Mouse (Mus musculus): ENCODE results near the gene Trappc3.

Gene Trappc3

DNA sequence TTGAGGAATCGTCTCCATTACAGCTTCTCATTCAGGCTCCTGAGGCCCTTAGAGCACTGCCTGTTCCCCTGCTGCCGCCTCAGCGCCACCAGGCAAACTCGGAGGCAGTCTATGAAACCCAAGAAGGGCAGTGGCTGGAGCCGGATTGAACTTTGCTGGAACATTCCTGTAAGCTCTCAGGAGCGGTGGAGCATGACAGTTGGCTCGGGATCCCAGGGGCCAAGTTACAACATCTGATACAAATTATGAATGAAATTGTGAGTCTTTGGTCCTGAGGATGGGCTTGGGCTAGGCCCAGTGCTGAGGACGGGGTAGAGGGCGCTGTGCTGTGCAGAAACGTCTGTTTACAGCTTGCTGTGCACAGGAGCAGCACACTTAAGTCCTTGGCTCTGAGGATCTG is 52.3 kb downstream of the Trappc3 start:
- DNase-seq = no peak

- peak; percentile 62 for DNase-seq
These were observed 53.8 kb downstream of the Trappc3 start for GRCm38 (mm10) chr4:126315931-126316330.

- DNase-seq = no peak
These were observed 54.4 kb downstream of the Trappc3 start for GRCm38 (mm10) chr4:126316443-126317040.

DNA sequence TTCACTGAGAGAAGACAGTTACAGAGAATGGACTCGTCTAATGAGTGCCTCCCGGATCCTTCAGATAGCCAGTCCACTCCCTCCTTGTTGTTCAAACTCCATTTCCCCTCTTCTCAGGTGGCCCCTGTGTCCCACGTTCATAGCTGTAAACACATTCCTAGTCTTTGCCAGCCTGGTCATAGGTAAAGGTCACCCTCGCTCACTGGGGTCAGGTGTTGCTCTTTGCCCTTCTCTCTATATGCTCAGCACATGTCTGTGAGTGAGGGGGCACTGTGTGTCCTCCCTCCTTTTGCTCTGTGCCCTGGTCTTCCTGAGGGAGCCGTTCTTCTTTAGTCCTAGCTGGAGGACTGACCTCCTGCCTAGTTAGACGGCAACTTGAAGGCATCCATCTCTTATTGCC is 57.7 kb downstream of the Trappc3 start:
- DNase-seq = no peak

DNA sequence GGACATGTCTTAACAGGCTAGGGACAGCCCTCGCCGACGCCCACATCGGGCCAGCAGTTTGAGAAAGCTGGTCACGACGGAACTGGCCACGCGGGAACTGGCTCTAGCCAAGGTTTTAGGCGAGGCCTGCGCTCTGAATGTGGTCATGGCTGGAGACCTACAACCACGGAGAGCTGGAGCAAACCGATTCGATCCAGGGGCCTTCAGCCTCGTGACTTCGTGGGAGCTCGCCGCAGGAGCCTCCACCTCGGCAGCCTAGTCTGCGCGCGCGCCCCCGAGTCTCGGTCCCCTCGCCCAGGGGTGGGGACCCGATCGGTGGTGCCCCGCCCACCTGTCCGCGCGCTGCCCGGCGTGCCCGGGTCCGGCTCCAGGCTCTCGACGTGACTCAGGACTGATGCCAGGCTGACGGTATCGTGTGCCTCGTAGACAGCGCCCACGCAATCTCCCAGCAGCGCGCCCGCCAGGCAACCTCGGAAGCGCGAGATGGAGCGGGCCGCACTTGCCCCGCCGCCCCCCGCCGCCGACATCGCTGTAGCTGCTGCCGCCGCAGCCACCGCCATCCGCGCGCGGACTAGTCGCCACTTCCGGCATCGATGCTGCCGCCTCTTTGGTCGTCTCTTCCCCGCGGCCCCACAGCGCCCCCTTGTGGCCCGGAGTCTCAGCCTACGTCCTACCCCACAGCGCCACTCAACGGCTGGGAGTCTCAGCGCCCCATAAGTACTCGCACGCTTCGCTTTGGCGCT is 59.2 kb downstream of the Trappc3 start, which contains the start of gene Adprhl2:
Gene Adprhl2, minus strand, starts transcription at position 593 of the 743 bp plus-strand sequence.
- DNase-seq = peak; percentile 97

- no peak for DNase-seq
These were observed 59.9 kb downstream of the Trappc3 start for GRCm38 (mm10) chr4:126321854-126322511.

DNA sequence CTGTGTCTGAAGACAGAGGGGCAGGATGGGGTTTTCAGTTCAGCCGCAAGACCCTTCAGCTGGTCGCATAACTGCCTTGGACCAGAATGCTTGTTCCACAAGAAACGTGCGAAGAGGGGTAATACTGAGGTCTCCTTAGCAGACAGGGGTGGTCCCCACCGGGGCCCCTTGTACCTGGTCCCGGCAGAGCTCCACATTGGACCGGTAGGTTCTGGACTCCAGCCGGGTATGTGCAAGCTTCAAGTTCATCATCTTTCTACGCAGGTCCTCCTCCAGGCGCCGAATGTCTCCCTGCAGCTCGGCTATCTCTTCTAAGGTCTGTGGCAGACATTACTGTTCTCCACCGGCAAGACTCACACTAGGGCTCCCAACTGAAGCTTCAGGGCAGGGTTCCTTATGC is 60.5 kb downstream of the Trappc3 start:
- DNase-seq = no peak

- DNase-seq = no peak
These were observed 62.7 kb downstream of the Trappc3 start for GRCm38 (mm10) chr4:126324861-126325260.

DNA sequence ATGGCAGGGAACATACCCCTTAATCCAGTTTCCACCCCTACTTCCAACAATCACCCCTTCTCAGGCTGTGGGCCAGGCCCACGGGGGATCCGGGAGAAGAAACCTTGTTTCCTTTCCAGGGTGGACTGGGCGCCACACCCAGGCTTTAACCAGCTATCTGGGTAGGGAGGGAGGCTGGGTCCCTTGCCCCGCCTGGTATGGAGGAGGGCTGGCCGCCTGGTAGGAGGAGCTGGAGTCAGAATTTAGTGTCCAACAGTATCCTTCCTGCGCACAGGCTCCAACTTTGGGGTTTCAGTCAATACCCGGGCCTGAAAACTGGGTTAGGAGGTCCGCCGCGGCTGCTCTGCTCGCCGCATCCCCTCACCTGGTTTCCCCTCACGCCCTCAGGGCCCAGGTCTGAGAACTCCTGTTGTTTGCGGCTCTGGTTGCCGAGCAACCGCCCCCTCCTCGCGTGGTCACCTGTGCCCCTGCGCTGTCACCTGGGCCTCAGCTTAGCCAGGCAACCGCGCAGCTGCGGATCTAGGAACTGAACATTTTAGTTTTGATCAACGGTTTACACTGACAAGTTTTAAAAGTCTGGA is 63.2 kb downstream of the Trappc3 start, which contains the start of gene Tekt2:
Gene Tekt2, minus strand, starts transcription at position 408 of the 581 bp plus-strand sequence.
- peak; percentile 32 for DNase-seq

Data from lung, postnatal 36 days (tissue).